Comparison of ENCODE assay signal across 14 mouse cellular contexts in genomic region chr2:178513043-178513442, GRCm38 (mm10).
DNase-seq lines count a peak whose midpoint lies in the region; ATAC-seq lines count a peak whose summit lies in the region.
"Had no signal": no experiment of that assay in that cellular context is flagged by ENCODE, and none has a peak within 500 bp of the region (broad histone marks: within the 10 kb centered on the region; RNA-seq: fewer than 3 reads in every experiment).

No protein-coding gene starts in this region.

- no peak overlapping the region for H3K4me3 ChIP-seq in forebrain, embryonic 14.5 days (ENCODE audit: low read depth, low read length)
- H3K4me3 ChIP-seq in forebrain, embryonic 16.5 days (replicated peaks; ENCODE audit: low read length): no peak overlapping the region
- H3K4me3 ChIP-seq in limb, embryonic 10.5 days: no peak overlapping the region
- H3K4me3 ChIP-seq: heart, embryonic 10.5 days; left cerebral cortex, adult 2 months; liver, embryonic 15.5 days; midbrain, embryonic 15.5 days; stomach, embryonic 15.5 days had no signal

- ATAC-seq in forebrain, embryonic 14.5 days: no peak
- no peak for ATAC-seq in forebrain, embryonic 16.5 days

- DNase-seq in forebrain, embryonic 14.5 days (ENCODE audit: low spot score): no peak
- DNase-seq in thymus, postnatal 14 days: peak; percentile 15
- DNase-seq in thymus, postnatal 0 days (ENCODE audit: low spot score): no peak
- DNase-seq in limb, embryonic 10.5 days (ENCODE audit: low spot score): no peak
- DNase-seq in gastrocnemius, postnatal 10 days: no peak
- DNase-seq in right cerebral cortex, postnatal 10 days (ENCODE audit: low spot score in 2 of 2): no peak
- no peak for DNase-seq in layer of hippocampus, adult 18-20 months (ENCODE audit: low spot score in 2 of 2)
- DNase-seq: lung, postnatal 36 days had no signal

- peak overlapping the region; percentile 44; the same call in 1 of the 2 replicates for H3K27ac ChIP-seq in forebrain, embryonic 14.5 days (ENCODE audit: low read depth, low read length)
- no peak overlapping the region; the same call in 1 of the 2 replicates for H3K27ac ChIP-seq in forebrain, embryonic 16.5 days (ENCODE audit: low read length)
- peak overlapping the region; percentile 85 for H3K27ac ChIP-seq in limb, embryonic 10.5 days
- H3K27ac ChIP-seq: heart, embryonic 10.5 days; left cerebral cortex, adult 2 months; liver, embryonic 15.5 days; midbrain, embryonic 15.5 days; stomach, embryonic 15.5 days had no signal

- WGBS in forebrain, embryonic 14.5 days: 73% methylated on average over 4 of the region's 4 CpGs
- 78% methylated on average over 4 of the region's 4 CpGs for WGBS in forebrain, embryonic 16.5 days
- 70% methylated on average over 4 of the region's 4 CpGs for WGBS in limb, embryonic 10.5 days

- no peaks in the 10 kb centered on the region for H3K4me1 ChIP-seq in forebrain, embryonic 14.5 days (ENCODE audit: control insufficient read depth, insufficient read depth, low read length)
- H3K4me1 ChIP-seq in forebrain, embryonic 16.5 days (replicated peaks; ENCODE audit: control insufficient read depth, insufficient read depth, low read length): peaks cover 9% of the 10 kb centered on the region
- H3K4me1 ChIP-seq in limb, embryonic 10.5 days: peaks cover 54% of the 10 kb centered on the region
- H3K4me1 ChIP-seq: midbrain, embryonic 15.5 days had no signal

- no peaks in the 10 kb centered on the region; the same call in 1 of the 2 replicates for H3K27me3 ChIP-seq in forebrain, embryonic 14.5 days (replicated peaks; ENCODE audit: control insufficient read depth, insufficient read depth, low read length)
- no peaks in the 10 kb centered on the region for H3K27me3 ChIP-seq in forebrain, embryonic 16.5 days (replicated peaks; ENCODE audit: control insufficient read depth, insufficient read depth, low read length)
- H3K27me3 ChIP-seq in limb, embryonic 10.5 days (ENCODE audit: low read depth, poor library complexity, severe bottlenecking): no peaks in the 10 kb centered on the region
- H3K27me3 ChIP-seq: liver, embryonic 15.5 days; midbrain, embryonic 15.5 days; stomach, embryonic 15.5 days had no signal

- H3K9ac ChIP-seq in forebrain, embryonic 14.5 days (ENCODE audit: low read length): no peak overlapping the region
- no peak overlapping the region for H3K9ac ChIP-seq in forebrain, embryonic 16.5 days (replicated peaks; ENCODE audit: low read depth, low read length)
- H3K9ac ChIP-seq: liver, embryonic 15.5 days; midbrain, embryonic 15.5 days; stomach, embryonic 15.5 days had no signal

- no peaks in the 10 kb centered on the region for H3K9me3 ChIP-seq in forebrain, embryonic 14.5 days (replicated peaks; ENCODE audit: control insufficient read depth, low read length)
- H3K9me3 ChIP-seq in forebrain, embryonic 16.5 days (ENCODE audit: control insufficient read depth, low read length): no peaks in the 10 kb centered on the region
- H3K9me3 ChIP-seq in limb, embryonic 10.5 days (replicated peaks): no peaks in the 10 kb centered on the region
- H3K9me3 ChIP-seq: heart, embryonic 10.5 days; liver, embryonic 15.5 days; midbrain, embryonic 15.5 days; stomach, embryonic 15.5 days had no signal

- H3K36me3 ChIP-seq in forebrain, embryonic 14.5 days (ENCODE audit: control insufficient read depth, insufficient read depth, low read length): no peaks in the 10 kb centered on the region
- no peaks in the 10 kb centered on the region for H3K36me3 ChIP-seq in forebrain, embryonic 16.5 days (ENCODE audit: control insufficient read depth, insufficient read depth)
- no peaks in the 10 kb centered on the region for H3K36me3 ChIP-seq in limb, embryonic 10.5 days
- H3K36me3 ChIP-seq: heart, embryonic 10.5 days; liver, embryonic 15.5 days; midbrain, embryonic 15.5 days; stomach, embryonic 15.5 days had no signal

- no peak overlapping the region for H3K4me2 ChIP-seq in forebrain, embryonic 14.5 days (ENCODE audit: low read length)
- no peak overlapping the region for H3K4me2 ChIP-seq in forebrain, embryonic 16.5 days (ENCODE audit: low read length)
- H3K4me2 ChIP-seq: liver, embryonic 15.5 days; midbrain, embryonic 15.5 days; stomach, embryonic 15.5 days had no signal
